Mouse (Mus musculus): ENCODE data around the gene Mkln1. TPM values are rescaled to one million over a fixed set of nuclear protein-coding genes. Genes with fewer than 3 reads are reported as not detected.

The Mkln1 gene
- polyA plus RNA-seq, 1 experiment from 2014 or later = 184 TPM

GRCm38 (mm10) chr6:31523039-31523438 lies 124.5 kb downstream of the Mkln1 start:
- ATAC-seq (ENCODE audit: insufficient read depth) (no peak), DNase-seq (no peak)
- TF ChIP-seq CTCF (IDR thresholded peaks at IDR 0.05; ENCODE audit: low read depth) = no peak
- Histone ChIP-seq H3K27me3 (ENCODE audit: insufficient read depth, low read length) (no peaks in the 10 kb centered on the region), H3K27ac (ENCODE audit: low read depth) (no peak overlapping the region), H3K36me3 (ENCODE audit: insufficient read depth) (peaks cover 45% of the 10 kb centered on the region), H3K4me1 (ENCODE audit: insufficient read depth) (peaks cover under 1% of the 10 kb centered on the region; the same call in 1 of the 2 replicates), H3K4me2 (no peak overlapping the region), H3K9me3 (ENCODE audit: low read depth, low read length) (no peaks in the 10 kb centered on the region), H3K9ac (no peak overlapping the region), H3K4me3 (ENCODE audit: low read depth, low read length) (no peak overlapping the region)
- 64% methylated on average over 5 of the region's 5 CpGs for WGBS

- H3K4me3 ChIP-seq (ENCODE audit: low read depth, low read length) = no peak overlapping the region
- ATAC-seq (ENCODE audit: insufficient read depth) (no peak), DNase-seq (no peak)
- H3K36me3 ChIP-seq (ENCODE audit: insufficient read depth) = peaks cover 45% of the 10 kb centered on the region
- no peak for TF ChIP-seq CTCF (IDR thresholded peaks at IDR 0.05; ENCODE audit: low read depth)
- H3K27me3 ChIP-seq (ENCODE audit: insufficient read depth, low read length) = no peaks in the 10 kb centered on the region
- no peak overlapping the region for H3K9ac ChIP-seq
- no peak overlapping the region for H3K27ac ChIP-seq (ENCODE audit: low read depth)
- H3K9me3 ChIP-seq (ENCODE audit: low read depth, low read length) = no peaks in the 10 kb centered on the region
- WGBS = 85% methylated on average over 4 of the region's 4 CpGs
- no peak overlapping the region for H3K4me2 ChIP-seq
- H3K4me1 ChIP-seq (ENCODE audit: insufficient read depth) = no peaks in the 10 kb centered on the region
Observed at GRCm38 (mm10) chr6:31523657-31524056, 125.1 kb downstream of the Mkln1 start.

- no peaks in the 10 kb centered on the region for H3K4me1 ChIP-seq (ENCODE audit: insufficient read depth)
- no peaks in the 10 kb centered on the region for H3K9me3 ChIP-seq (ENCODE audit: low read depth, low read length)
- ATAC-seq (ENCODE audit: insufficient read depth) (no peak), DNase-seq (no peak)
- no peak for TF ChIP-seq CTCF (IDR thresholded peaks at IDR 0.05; ENCODE audit: low read depth)
- no peak overlapping the region for H3K4me3 ChIP-seq (ENCODE audit: low read depth, low read length)
- peaks cover 40% of the 10 kb centered on the region for H3K36me3 ChIP-seq (ENCODE audit: insufficient read depth)
- H3K27ac ChIP-seq (ENCODE audit: low read depth) = no peak overlapping the region
- H3K27me3 ChIP-seq (ENCODE audit: insufficient read depth, low read length) = no peaks in the 10 kb centered on the region
- whole genome bisulfite sequencing = 86% methylated on average over 13 of the region's 13 CpGs
- no peak overlapping the region for H3K4me2 ChIP-seq
- no peak overlapping the region for H3K9ac ChIP-seq
Observed at GRCm38 (mm10) chr6:31524121-31524520, 125.6 kb downstream of the Mkln1 start.

- H3K4me3 ChIP-seq (ENCODE audit: low read depth, low read length) = no peak overlapping the region
- H3K27me3 ChIP-seq (ENCODE audit: insufficient read depth, low read length) = no peaks in the 10 kb centered on the region
- WGBS = 74% methylated on average over 8 of the region's 8 CpGs
- no peak for TF ChIP-seq CTCF (IDR thresholded peaks at IDR 0.05; ENCODE audit: low read depth)
- no peak overlapping the region for H3K4me2 ChIP-seq
- H3K4me1 ChIP-seq (ENCODE audit: insufficient read depth) = no peaks in the 10 kb centered on the region
- DNase-seq (no peak), ATAC-seq (ENCODE audit: insufficient read depth) (no peak)
- H3K36me3 ChIP-seq (ENCODE audit: insufficient read depth) = peaks cover 40% of the 10 kb centered on the region
- no peaks in the 10 kb centered on the region for H3K9me3 ChIP-seq (ENCODE audit: low read depth, low read length)
- H3K27ac ChIP-seq (ENCODE audit: low read depth) = no peak overlapping the region
- no peak overlapping the region for H3K9ac ChIP-seq
Observed at GRCm38 (mm10) chr6:31524647-31525046, 126.1 kb downstream of the Mkln1 start.

- H3K4me2 ChIP-seq = no peak overlapping the region
- WGBS = 66% methylated on average over 6 of the region's 6 CpGs
- H3K27me3 ChIP-seq (ENCODE audit: insufficient read depth, low read length) = no peaks in the 10 kb centered on the region
- peak; percentile 94 for TF ChIP-seq CTCF (IDR thresholded peaks at IDR 0.05; ENCODE audit: low read depth)
- no peak overlapping the region for H3K9ac ChIP-seq
- peak; percentile 90 for DNase-seq
- ATAC-seq (ENCODE audit: insufficient read depth) = peak; percentile 70; the same call in 1 of the 2 replicates
- no peak overlapping the region for H3K27ac ChIP-seq (ENCODE audit: low read depth)
- H3K4me1 ChIP-seq (ENCODE audit: insufficient read depth) = no peaks in the 10 kb centered on the region
- H3K9me3 ChIP-seq (ENCODE audit: low read depth, low read length) = no peaks in the 10 kb centered on the region
- H3K36me3 ChIP-seq (ENCODE audit: insufficient read depth) = peaks cover 40% of the 10 kb centered on the region
- H3K4me3 ChIP-seq (ENCODE audit: low read depth, low read length) = no peak overlapping the region
Observed at GRCm38 (mm10) chr6:31525231-31525900, 126.8 kb downstream of the Mkln1 start.

- 79% methylated on average over 5 of the region's 5 CpGs for WGBS
- H3K9me3 ChIP-seq (ENCODE audit: low read depth, low read length) = no peaks in the 10 kb centered on the region
- no peak for ATAC-seq (ENCODE audit: insufficient read depth)
- no peak for TF ChIP-seq CTCF (IDR thresholded peaks at IDR 0.05; ENCODE audit: low read depth)
- H3K36me3 ChIP-seq (ENCODE audit: insufficient read depth) = peaks cover 40% of the 10 kb centered on the region
- H3K4me2 ChIP-seq = no peak overlapping the region
- DNase-seq = no peak
- H3K27ac ChIP-seq (ENCODE audit: low read depth) = no peak overlapping the region
- no peaks in the 10 kb centered on the region for H3K4me1 ChIP-seq (ENCODE audit: insufficient read depth)
- no peak overlapping the region for H3K4me3 ChIP-seq (ENCODE audit: low read depth, low read length)
- H3K9ac ChIP-seq = no peak overlapping the region
- H3K27me3 ChIP-seq (ENCODE audit: insufficient read depth, low read length) = no peaks in the 10 kb centered on the region
Observed at GRCm38 (mm10) chr6:31526929-31527328, 128.4 kb downstream of the Mkln1 start.

GRCm38 (mm10) chr6:31527897-31528296 lies 129.4 kb downstream of the Mkln1 start:
- peak; percentile 72 for TF ChIP-seq CTCF (IDR thresholded peaks at IDR 0.05; ENCODE audit: low read depth)

More at GRCm38 (mm10) chr6:31527897-31528296, 129.4 kb downstream of the Mkln1 start:
- no peaks in the 10 kb centered on the region for H3K4me1 ChIP-seq (ENCODE audit: insufficient read depth)
- H3K27ac ChIP-seq (ENCODE audit: low read depth) = no peak overlapping the region
- ATAC-seq (ENCODE audit: insufficient read depth) (no peak), DNase-seq (peak; percentile 76)
- 62% methylated on average over 7 of the region's 7 CpGs for WGBS
- H3K9me3 ChIP-seq (ENCODE audit: low read depth, low read length) = no peaks in the 10 kb centered on the region
- no peaks in the 10 kb centered on the region for H3K27me3 ChIP-seq (ENCODE audit: insufficient read depth, low read length)
- H3K9ac ChIP-seq = no peak overlapping the region
- peaks cover 30% of the 10 kb centered on the region for H3K36me3 ChIP-seq (ENCODE audit: insufficient read depth)
- no peak overlapping the region for H3K4me3 ChIP-seq (ENCODE audit: low read depth, low read length)
- no peak overlapping the region for H3K4me2 ChIP-seq
